Mouse (Mus musculus): ENCODE measurements around the gene Cnnm3.

GRCm38 (mm10) chr1:36566425-36566824, 54.8 kb downstream of the Cnnm3 start:
- TF ChIP-seq CTCF (IDR thresholded peaks at IDR 0.05; ENCODE audit: low read depth, low read length) (no peak), POLR2A (IDR thresholded peaks at IDR 0.05; ENCODE audit: extremely low read depth, insufficient read depth, low read length) (no peak)

Measured in liver, adult 2 months (tissue).